Mouse (Mus musculus): ENCODE measurements at regions not wholly inside any gene's neighbourhood (a gene's known extent, or its start where the extent isn't known, plus 50 kb on each side); places are given as distances from the start of the nearest gene placed in this dataset.

- no peaks in the 10 kb centered on the region for H3K4me1 ChIP-seq (replicated peaks; ENCODE audit: control insufficient read depth, insufficient read depth, low read length)
- H3K27me3 ChIP-seq (ENCODE audit: control insufficient read depth, insufficient read depth, low read length) = no peaks in the 10 kb centered on the region
- 83% methylated on average over 3 of the region's 3 CpGs for WGBS
- H3K9me3 ChIP-seq (ENCODE audit: control insufficient read depth, low read length) = no peaks in the 10 kb centered on the region
- H3K9ac ChIP-seq (ENCODE audit: low read depth, low read length) = no peak overlapping the region
- no peak overlapping the region for H3K4me2 ChIP-seq (replicated peaks; ENCODE audit: low read depth, low read length)
- no peak for ATAC-seq (ENCODE audit: low FRiP score)
- no peaks in the 10 kb centered on the region for H3K36me3 ChIP-seq (ENCODE audit: control insufficient read depth, insufficient read depth, low read length)
- no peak overlapping the region for H3K27ac ChIP-seq (ENCODE audit: low read depth, low read length)
- no peak for DNase-seq (ENCODE audit: low spot score)
- no peak overlapping the region for H3K4me3 ChIP-seq (ENCODE audit: low read depth, low read length)
Observed at GRCm38 (mm10) chr5:80659530-80659929, 360.4 kb upstream of the Adgrl3 start.

DNA sequence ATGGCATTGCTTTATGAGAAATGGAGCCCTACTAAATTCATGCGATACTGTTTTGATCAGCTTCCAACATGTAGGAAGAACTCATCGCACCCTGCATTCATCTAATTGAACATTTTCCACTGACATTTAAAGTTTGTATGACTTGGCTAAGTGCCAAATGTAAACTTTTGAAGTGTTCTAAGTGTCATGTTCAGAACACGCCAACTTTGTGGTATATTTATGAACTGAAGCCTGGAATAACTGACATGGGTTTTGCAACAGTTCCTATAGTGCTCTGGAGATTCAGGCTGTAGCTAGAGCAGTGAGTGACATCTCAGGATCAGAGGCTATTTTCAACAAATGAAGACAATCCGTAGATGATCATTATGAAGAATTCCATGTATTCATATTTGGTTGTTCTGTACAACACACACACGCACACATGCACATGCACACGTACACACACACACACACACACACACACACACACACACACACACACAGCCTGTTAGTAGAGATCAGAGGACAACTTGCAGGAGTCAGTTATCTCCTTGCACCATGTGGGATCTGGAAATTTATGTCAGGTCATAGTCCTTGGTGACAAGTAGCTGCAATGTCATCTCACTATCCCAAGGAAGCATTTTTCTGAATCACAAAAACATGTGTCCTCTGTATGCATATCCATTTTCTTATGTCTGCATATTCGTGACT lies 349.5 kb upstream of the Adgrl3 start:
- WGBS = 90% methylated on average over 7 of the region's 7 CpGs
- H3K4me3 ChIP-seq (ENCODE audit: low read depth, low read length) = no peak overlapping the region
- no peak for DNase-seq (ENCODE audit: low spot score)
- no peaks in the 10 kb centered on the region for H3K4me1 ChIP-seq (replicated peaks; ENCODE audit: control insufficient read depth, insufficient read depth, low read length)
- no peak overlapping the region for H3K27ac ChIP-seq (ENCODE audit: low read depth, low read length)
- ATAC-seq (ENCODE audit: low FRiP score) = no peak
- H3K27me3 ChIP-seq (ENCODE audit: control insufficient read depth, insufficient read depth, low read length) = no peaks in the 10 kb centered on the region
- H3K9ac ChIP-seq (ENCODE audit: low read depth, low read length) = no peak overlapping the region
- H3K36me3 ChIP-seq (ENCODE audit: control insufficient read depth, insufficient read depth, low read length) = no peaks in the 10 kb centered on the region
- no peak overlapping the region for H3K4me2 ChIP-seq (replicated peaks; ENCODE audit: low read depth, low read length)
- no peaks in the 10 kb centered on the region for H3K9me3 ChIP-seq (ENCODE audit: control insufficient read depth, low read length)

- H3K4me1 ChIP-seq (replicated peaks; ENCODE audit: control insufficient read depth, insufficient read depth, low read length) = no peaks in the 10 kb centered on the region
- 68% methylated on average over 2 of the region's 2 CpGs for WGBS
- no peaks in the 10 kb centered on the region for H3K27me3 ChIP-seq (ENCODE audit: control insufficient read depth, insufficient read depth, low read length)
- no peak for DNase-seq (ENCODE audit: low spot score)
- no peaks in the 10 kb centered on the region for H3K36me3 ChIP-seq (ENCODE audit: control insufficient read depth, insufficient read depth, low read length)
- H3K9ac ChIP-seq (ENCODE audit: low read depth, low read length) = no peak overlapping the region
- no peaks in the 10 kb centered on the region for H3K9me3 ChIP-seq (ENCODE audit: control insufficient read depth, low read length)
- H3K27ac ChIP-seq (ENCODE audit: low read depth, low read length) = no peak overlapping the region
- no peak overlapping the region for H3K4me2 ChIP-seq (replicated peaks; ENCODE audit: low read depth, low read length)
- ATAC-seq (ENCODE audit: low FRiP score) = no peak
- no peak overlapping the region for H3K4me3 ChIP-seq (ENCODE audit: low read depth, low read length)
Observed at GRCm38 (mm10) chr5:80683431-80683830, 336.5 kb upstream of the Adgrl3 start.

DNA sequence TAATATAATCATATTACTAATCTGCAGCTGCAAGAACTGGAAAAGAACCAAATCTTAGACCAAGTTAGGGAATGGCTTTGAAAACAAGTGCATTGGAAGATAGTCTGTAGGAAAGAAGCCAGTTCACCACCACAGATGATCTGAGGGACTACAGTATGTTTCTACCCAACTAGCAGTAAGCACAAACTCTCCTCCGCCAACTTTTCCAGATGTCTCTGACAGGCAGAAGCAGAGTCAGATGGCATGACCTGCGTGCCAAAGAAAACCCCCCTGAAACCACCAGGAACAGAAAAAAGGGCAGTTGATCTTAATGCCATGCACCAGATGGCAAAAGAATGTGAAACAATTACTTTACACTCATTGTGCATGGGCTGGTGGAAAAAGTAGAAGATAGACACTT lies 319.1 kb upstream of the Adgrl3 start:
- Histone ChIP-seq H3K9ac (ENCODE audit: low read depth, low read length) (no peak overlapping the region), H3K27ac (ENCODE audit: low read depth, low read length) (no peak overlapping the region), H3K36me3 (ENCODE audit: control insufficient read depth, insufficient read depth, low read length) (no peaks in the 10 kb centered on the region), H3K4me1 (replicated peaks; ENCODE audit: control insufficient read depth, insufficient read depth, low read length) (no peaks in the 10 kb centered on the region), H3K27me3 (ENCODE audit: control insufficient read depth, insufficient read depth, low read length) (no peaks in the 10 kb centered on the region), H3K4me3 (ENCODE audit: low read depth, low read length) (no peak overlapping the region), H3K9me3 (ENCODE audit: control insufficient read depth, low read length) (no peaks in the 10 kb centered on the region), H3K4me2 (replicated peaks; ENCODE audit: low read depth, low read length) (no peak overlapping the region)
- DNase-seq (ENCODE audit: low spot score) (no peak), ATAC-seq (ENCODE audit: low FRiP score) (no peak)
- 90% methylated on average over 2 of the region's 2 CpGs for WGBS

DNA sequence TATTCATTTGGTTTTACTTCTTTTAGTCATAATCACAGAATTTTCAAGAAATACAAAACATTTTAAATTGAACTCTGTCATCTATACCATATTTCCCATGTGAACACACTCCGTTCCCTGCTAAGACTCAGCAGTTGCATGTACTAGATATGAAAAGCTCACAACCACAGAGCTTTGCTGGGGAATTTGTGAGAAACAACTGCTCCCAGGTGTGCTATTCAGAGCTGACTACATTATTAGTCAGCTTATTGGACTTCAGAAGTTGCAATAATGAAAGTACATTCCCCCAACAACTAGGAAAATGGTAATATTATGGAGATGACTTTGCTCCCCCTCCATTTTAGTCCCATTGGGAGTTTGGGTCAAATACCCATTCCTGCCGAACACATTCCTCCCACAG lies 315.2 kb upstream of the Adgrl3 start:
- no peak overlapping the region for H3K27ac ChIP-seq (ENCODE audit: low read depth, low read length)
- H3K4me2 ChIP-seq (replicated peaks; ENCODE audit: low read depth, low read length) = no peak overlapping the region
- no peak overlapping the region for H3K4me3 ChIP-seq (ENCODE audit: low read depth, low read length)
- WGBS = 73% methylated on average over 2 of the region's 2 CpGs
- H3K36me3 ChIP-seq (ENCODE audit: control insufficient read depth, insufficient read depth, low read length) = no peaks in the 10 kb centered on the region
- no peaks in the 10 kb centered on the region for H3K9me3 ChIP-seq (ENCODE audit: control insufficient read depth, low read length)
- H3K27me3 ChIP-seq (ENCODE audit: control insufficient read depth, insufficient read depth, low read length) = no peaks in the 10 kb centered on the region
- DNase-seq (ENCODE audit: low spot score) (no peak), ATAC-seq (ENCODE audit: low FRiP score) (no peak)
- no peak overlapping the region for H3K9ac ChIP-seq (ENCODE audit: low read depth, low read length)
- H3K4me1 ChIP-seq (replicated peaks; ENCODE audit: control insufficient read depth, insufficient read depth, low read length) = no peaks in the 10 kb centered on the region

DNA sequence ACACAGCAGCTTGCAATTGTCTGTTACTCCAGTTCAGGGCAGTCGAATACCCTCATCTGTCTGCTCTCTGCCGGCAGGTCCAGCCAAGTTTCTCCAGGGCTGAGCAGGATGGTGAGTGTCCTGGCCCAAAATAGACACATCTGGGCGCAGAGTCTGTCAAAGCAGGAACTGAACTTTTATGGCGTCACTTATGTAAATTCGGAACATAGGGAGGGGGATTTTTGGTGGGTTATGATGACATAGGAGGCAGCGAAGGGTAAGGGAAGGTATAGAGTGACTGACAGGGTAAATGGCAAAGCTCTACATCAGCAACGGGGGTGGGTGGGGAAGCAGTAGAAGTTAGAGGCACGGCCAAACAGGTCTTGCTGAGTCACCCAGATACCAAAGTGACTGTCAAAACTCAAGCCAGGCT lies 313.3 kb upstream of the Adgrl3 start:
- ATAC-seq (ENCODE audit: low FRiP score) = no peak

More for the DNA sequence above, 313.3 kb upstream of the Adgrl3 start:
- Histone ChIP-seq H3K9ac (ENCODE audit: low read depth, low read length) (no peak overlapping the region), H3K9me3 (ENCODE audit: control insufficient read depth, low read length) (no peaks in the 10 kb centered on the region), H3K4me2 (replicated peaks; ENCODE audit: low read depth, low read length) (no peak overlapping the region), H3K36me3 (ENCODE audit: control insufficient read depth, insufficient read depth, low read length) (no peaks in the 10 kb centered on the region), H3K27me3 (ENCODE audit: control insufficient read depth, insufficient read depth, low read length) (no peaks in the 10 kb centered on the region), H3K4me3 (ENCODE audit: low read depth, low read length) (no peak overlapping the region), H3K27ac (ENCODE audit: low read depth, low read length) (no peak overlapping the region), H3K4me1 (replicated peaks; ENCODE audit: control insufficient read depth, insufficient read depth, low read length) (no peaks in the 10 kb centered on the region)
- no peak for DNase-seq (ENCODE audit: low spot score)
- 81% methylated on average over 8 of the region's 8 CpGs for WGBS

All from hindbrain, embryonic 11.5 days (tissue).